Mouse (Mus musculus): Measurements from ENCODE around the gene Ctnna2. TPM values are rescaled to one million over a fixed set of nuclear protein-coding genes. Genes with fewer than 3 reads are reported as not detected.

Gene Ctnna2
- polyA plus RNA-seq, 1 experiment: 0.70 TPM

DNA sequence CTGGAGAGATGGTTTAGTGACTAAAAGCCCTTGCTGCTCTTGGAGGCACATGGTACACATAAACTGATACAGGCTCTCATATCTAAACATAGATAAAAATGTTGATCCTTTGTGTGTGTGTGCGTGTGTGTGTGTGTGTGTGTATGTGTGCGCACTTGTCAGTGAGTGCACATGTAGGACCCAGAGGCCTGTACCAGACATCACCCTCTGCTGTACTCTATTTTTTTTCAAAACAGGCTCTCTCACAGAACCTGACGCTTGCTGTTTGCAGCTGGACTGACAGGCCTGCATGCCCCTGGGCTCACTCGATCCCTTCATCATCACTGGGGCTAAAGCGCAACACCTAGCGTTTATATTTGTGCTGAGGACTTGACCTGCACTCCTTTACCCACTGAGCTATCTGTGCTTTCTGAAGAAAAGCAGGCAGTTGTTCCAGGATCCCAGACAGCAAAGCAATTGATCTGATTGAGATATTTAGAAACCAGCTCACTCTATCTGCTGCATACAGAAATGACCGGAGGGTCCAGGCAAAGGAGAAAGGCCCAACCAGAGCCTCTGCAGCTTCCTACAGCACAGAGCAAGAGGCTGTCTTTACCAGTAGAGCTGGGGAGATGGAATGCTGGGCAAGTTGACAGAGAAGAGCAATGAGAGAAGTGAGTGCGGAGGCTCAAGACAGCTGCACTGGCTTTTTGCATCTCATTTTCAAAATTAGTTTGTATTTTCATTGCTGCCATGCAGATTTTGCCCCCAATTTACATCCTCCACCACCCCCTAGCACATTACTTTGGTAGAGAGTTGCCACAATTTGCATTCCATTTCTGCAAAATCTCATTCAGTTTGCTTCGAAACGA, 870.2 kb downstream of the Ctnna2 start:
- H3K27me3 ChIP-seq (ENCODE audit: control insufficient read depth, insufficient read depth, low read length): no peaks in the 10 kb centered on the region
- WGBS: 93% methylated on average over 10 of the region's 10 CpGs
- no peaks in the 10 kb centered on the region for H3K4me1 ChIP-seq (replicated peaks; ENCODE audit: control insufficient read depth, insufficient read depth, low read length)
- no peak overlapping the region for H3K4me3 ChIP-seq (ENCODE audit: control insufficient read depth, insufficient read depth, low read length)
- no peaks in the 10 kb centered on the region for H3K36me3 ChIP-seq (ENCODE audit: control insufficient read depth, insufficient read depth, low read length)
- no peak for DNase-seq
- TF ChIP-seq POLR2A (IDR thresholded peaks at IDR 0.05; ENCODE audit: control insufficient read depth, extremely low read depth, insufficient read depth, low read length, poor library complexity): no peak
- TF ChIP-seq CTCF (IDR thresholded peaks at IDR 0.05; ENCODE audit: borderline replicate concordance, control insufficient read depth, extremely low read depth, insufficient read depth, low read length, poor library complexity): no peak
- H3K27ac ChIP-seq (ENCODE audit: control insufficient read depth, insufficient read depth, low read length): no peak overlapping the region

DNA sequence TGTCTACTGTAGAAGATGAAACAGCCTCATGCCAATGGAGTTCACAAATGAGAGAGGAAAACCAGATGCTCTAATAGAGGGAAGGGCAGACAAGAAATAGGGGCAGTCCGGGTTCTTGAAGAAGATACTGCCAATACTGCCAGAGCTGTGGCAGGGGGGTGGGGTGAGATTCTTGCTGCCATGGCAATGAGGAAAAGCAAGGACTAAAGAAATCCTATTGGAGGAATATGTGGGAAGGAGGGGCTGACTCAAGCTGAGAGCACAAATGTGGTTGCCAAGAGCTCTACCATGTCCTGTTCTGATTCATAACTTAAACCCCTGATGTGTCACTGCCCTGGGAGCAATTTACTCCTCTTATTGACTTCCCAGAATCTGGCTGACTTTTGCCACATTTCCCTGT, 878.5 kb downstream of the Ctnna2 start:
- Histone ChIP-seq H3K27ac (ENCODE audit: control insufficient read depth, insufficient read depth, low read length) (no peak overlapping the region), H3K4me3 (ENCODE audit: control insufficient read depth, insufficient read depth, low read length) (no peak overlapping the region), H3K36me3 (ENCODE audit: control insufficient read depth, insufficient read depth, low read length) (no peaks in the 10 kb centered on the region), H3K27me3 (ENCODE audit: control insufficient read depth, insufficient read depth, low read length) (no peaks in the 10 kb centered on the region), H3K4me1 (replicated peaks; ENCODE audit: control insufficient read depth, insufficient read depth, low read length) (no peaks in the 10 kb centered on the region)
- TF ChIP-seq CTCF (IDR thresholded peaks at IDR 0.05; ENCODE audit: borderline replicate concordance, control insufficient read depth, extremely low read depth, insufficient read depth, low read length, poor library complexity) (no peak), POLR2A (IDR thresholded peaks at IDR 0.05; ENCODE audit: control insufficient read depth, extremely low read depth, insufficient read depth, low read length, poor library complexity) (no peak)
- WGBS: 50% methylated on average over 1 of the region's 1 CpGs
- DNase-seq: no peak

DNA sequence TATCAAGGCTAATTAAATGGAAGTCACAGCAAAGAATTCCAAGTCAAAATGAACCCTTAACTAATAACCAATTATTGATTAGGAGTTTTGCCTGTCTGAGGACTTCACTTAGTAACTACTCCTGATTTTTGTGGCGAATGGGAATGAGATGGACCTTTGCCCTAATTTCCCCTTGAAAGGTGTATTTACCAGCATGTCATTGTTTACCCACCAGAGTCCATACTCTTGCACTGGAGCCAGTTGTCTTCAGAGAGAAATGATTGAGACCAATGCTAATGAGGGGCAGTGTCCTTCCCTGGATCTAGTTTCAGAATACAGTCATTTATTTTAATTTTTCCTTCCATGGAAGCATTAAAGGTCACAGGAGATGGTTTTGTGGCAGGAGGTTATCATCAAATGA, 881.0 kb downstream of the Ctnna2 start:
- no peak for DNase-seq
- TF ChIP-seq POLR2A (IDR thresholded peaks at IDR 0.05; ENCODE audit: control insufficient read depth, extremely low read depth, insufficient read depth, low read length, poor library complexity): no peak
- no peak for TF ChIP-seq CTCF (IDR thresholded peaks at IDR 0.05; ENCODE audit: borderline replicate concordance, control insufficient read depth, extremely low read depth, insufficient read depth, low read length, poor library complexity)
- H3K4me1 ChIP-seq (replicated peaks; ENCODE audit: control insufficient read depth, insufficient read depth, low read length): no peaks in the 10 kb centered on the region
- no peak overlapping the region for H3K4me3 ChIP-seq (ENCODE audit: control insufficient read depth, insufficient read depth, low read length)
- 94% methylated on average over 1 of the region's 1 CpGs for WGBS
- H3K27me3 ChIP-seq (ENCODE audit: control insufficient read depth, insufficient read depth, low read length): no peaks in the 10 kb centered on the region
- H3K27ac ChIP-seq (ENCODE audit: control insufficient read depth, insufficient read depth, low read length): no peak overlapping the region
- H3K36me3 ChIP-seq (ENCODE audit: control insufficient read depth, insufficient read depth, low read length): no peaks in the 10 kb centered on the region

DNA sequence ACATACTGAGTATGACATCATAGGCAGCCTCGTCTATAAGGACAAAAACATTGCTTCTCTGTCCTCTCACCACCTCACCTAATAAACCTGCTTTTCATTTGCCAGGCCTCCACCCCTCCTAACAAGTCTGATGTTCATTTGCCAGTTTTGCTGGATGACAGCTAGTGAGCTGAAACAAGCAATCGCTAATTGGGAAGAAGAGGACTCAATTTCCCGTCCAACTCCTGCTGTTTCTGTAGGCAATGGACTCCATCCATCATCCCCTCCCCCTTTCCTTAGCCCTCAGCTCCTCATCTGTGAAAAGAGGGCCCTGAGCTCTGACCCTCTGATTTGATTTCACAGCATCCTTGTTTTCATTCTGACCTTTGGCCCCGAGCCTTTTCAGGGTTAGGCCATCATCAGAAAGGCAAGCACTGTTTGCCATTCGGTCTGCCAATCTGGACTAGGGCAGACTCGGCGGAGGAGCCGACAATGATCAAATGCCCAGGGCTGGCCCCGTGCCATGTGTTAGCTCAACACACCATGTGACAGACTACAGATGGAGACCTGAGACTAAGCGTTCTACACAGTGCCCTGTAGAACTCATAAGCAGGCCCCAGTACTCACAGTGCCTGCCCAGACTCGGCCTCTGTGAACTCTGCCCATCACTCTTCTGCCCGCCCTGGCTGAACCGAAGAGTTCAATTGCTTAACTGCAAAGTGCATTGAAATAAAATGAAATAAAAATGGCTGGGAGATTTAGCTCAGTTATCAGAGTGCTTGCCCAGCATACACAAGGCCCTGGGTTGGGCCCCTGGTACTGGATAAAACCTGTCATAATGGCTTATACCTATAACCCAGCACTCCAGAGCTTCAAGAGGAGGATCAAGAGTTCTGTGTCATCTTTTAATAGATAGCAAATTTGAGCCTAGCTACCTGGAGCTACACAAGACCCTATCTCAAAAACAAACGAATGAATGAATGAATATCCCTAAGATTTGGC, 903.8 kb downstream of the Ctnna2 start:
- H3K36me3 ChIP-seq (ENCODE audit: control insufficient read depth, insufficient read depth, low read length): no peaks in the 10 kb centered on the region
- H3K4me1 ChIP-seq (replicated peaks; ENCODE audit: control insufficient read depth, insufficient read depth, low read length): no peaks in the 10 kb centered on the region
- H3K27me3 ChIP-seq (ENCODE audit: control insufficient read depth, insufficient read depth, low read length): no peaks in the 10 kb centered on the region
- no peak overlapping the region for H3K4me3 ChIP-seq (ENCODE audit: control insufficient read depth, insufficient read depth, low read length)
- TF ChIP-seq CTCF (IDR thresholded peaks at IDR 0.05; ENCODE audit: borderline replicate concordance, control insufficient read depth, extremely low read depth, insufficient read depth, low read length, poor library complexity) (no peak), POLR2A (IDR thresholded peaks at IDR 0.05; ENCODE audit: control insufficient read depth, extremely low read depth, insufficient read depth, low read length, poor library complexity) (no peak)
- no peak for DNase-seq
- no peak overlapping the region for H3K27ac ChIP-seq (ENCODE audit: control insufficient read depth, insufficient read depth, low read length)
- 91% methylated on average over 14 of the region's 14 CpGs for WGBS

DNA sequence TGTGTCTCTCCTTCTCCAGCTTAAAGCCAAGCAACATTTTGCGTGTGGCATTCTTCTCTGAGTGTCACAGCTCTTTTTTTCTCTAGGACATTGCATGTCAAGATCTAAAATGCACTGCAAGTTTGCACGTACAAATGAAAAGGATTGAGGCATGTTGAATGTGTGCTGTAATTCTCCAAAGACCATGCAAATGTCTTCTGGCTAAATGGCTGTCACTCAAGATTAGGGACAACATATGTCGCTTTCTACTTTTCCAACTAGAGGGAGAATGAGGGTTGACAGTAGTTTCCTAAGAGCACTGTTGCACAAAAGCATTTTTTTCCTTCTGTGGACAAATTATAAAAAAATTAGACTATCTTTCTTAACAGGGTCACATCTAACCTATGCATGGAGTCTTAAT, 909.9 kb downstream of the Ctnna2 start:
- Histone ChIP-seq H3K4me1 (replicated peaks; ENCODE audit: control insufficient read depth, insufficient read depth, low read length) (no peaks in the 10 kb centered on the region), H3K27me3 (ENCODE audit: control insufficient read depth, insufficient read depth, low read length) (no peaks in the 10 kb centered on the region), H3K36me3 (ENCODE audit: control insufficient read depth, insufficient read depth, low read length) (no peaks in the 10 kb centered on the region), H3K4me3 (ENCODE audit: control insufficient read depth, insufficient read depth, low read length) (no peak overlapping the region), H3K27ac (ENCODE audit: control insufficient read depth, insufficient read depth, low read length) (no peak overlapping the region)
- WGBS: 90% methylated on average over 3 of the region's 3 CpGs
- no peak for DNase-seq
- TF ChIP-seq POLR2A (IDR thresholded peaks at IDR 0.05; ENCODE audit: control insufficient read depth, extremely low read depth, insufficient read depth, low read length, poor library complexity) (no peak), CTCF (IDR thresholded peaks at IDR 0.05; ENCODE audit: borderline replicate concordance, control insufficient read depth, extremely low read depth, insufficient read depth, low read length, poor library complexity) (no peak)

DNA sequence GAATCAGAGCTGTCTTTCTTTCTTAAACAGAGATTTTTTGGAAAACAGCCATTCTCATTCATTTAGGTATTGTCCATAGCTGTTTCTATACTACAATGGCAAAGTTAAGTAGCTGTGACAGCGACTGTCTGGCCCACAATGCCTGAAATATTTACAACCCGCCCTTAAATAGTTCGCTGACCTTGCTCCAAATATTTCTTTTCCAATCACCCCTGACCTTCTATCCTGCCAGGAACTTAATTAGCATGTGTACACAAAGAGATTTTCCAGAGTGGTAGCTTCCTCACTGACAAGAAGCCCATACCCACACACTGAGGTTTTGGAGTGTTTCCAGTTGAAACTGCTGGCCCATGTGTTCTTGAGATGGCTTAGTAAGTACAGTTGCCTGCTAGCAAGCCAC, 928.8 kb downstream of the Ctnna2 start:
- TF ChIP-seq POLR2A (IDR thresholded peaks at IDR 0.05; ENCODE audit: control insufficient read depth, extremely low read depth, insufficient read depth, low read length, poor library complexity) (no peak), CTCF (IDR thresholded peaks at IDR 0.05; ENCODE audit: borderline replicate concordance, control insufficient read depth, extremely low read depth, insufficient read depth, low read length, poor library complexity) (no peak)
- 78% methylated on average over 3 of the region's 3 CpGs for WGBS
- H3K4me3 ChIP-seq (ENCODE audit: control insufficient read depth, insufficient read depth, low read length): no peak overlapping the region

More for the DNA sequence above, 928.8 kb downstream of the Ctnna2 start:
- Histone ChIP-seq H3K36me3 (ENCODE audit: control insufficient read depth, insufficient read depth, low read length) (no peaks in the 10 kb centered on the region), H3K27me3 (ENCODE audit: control insufficient read depth, insufficient read depth, low read length) (no peaks in the 10 kb centered on the region), H3K4me1 (replicated peaks; ENCODE audit: control insufficient read depth, insufficient read depth, low read length) (no peaks in the 10 kb centered on the region), H3K27ac (ENCODE audit: control insufficient read depth, insufficient read depth, low read length) (no peak overlapping the region)
- no peak for DNase-seq

All from thymus, adult 2 months (tissue).